Mouse (Mus musculus) liver, embryonic 14.5 days (tissue): Measurements from ENCODE around the gene Pnkd. TPM values are rescaled to one million over a fixed set of nuclear protein-coding genes. Genes with fewer than 3 reads are reported as not detected.

Experiments
- ATAC-seq: fragments of 200-750 bp; cut with Nextera tagmentation; 2 replicates; pipeline ENCODE4 v1.8.0; 2017; ENCODE audit warnings: moderate number of reproducible peaks, mild to moderate bottlenecking, moderate library complexity; ENCODE audit not compliant: insufficient read depth
- DNase-seq, 3 experiments: peaks; one replicate each; pipeline ENCODE4 v3.0.0-alpha.2; 2012 to 2013; ENCODE audit warnings: low read depth in 3 of 3, low spot score in 3 of 3
- H3K27ac ChIP-seq: fragments of 300-500 bp; sonication (generic); 2 replicates; pipeline ENCODE4 v1.5.1; 2014; ENCODE audit warnings: moderate library complexity, mild to moderate bottlenecking, control low read depth, inconsistent platforms
- H3K27me3 ChIP-seq: fragments of 300-500 bp; sonication (generic); 2 replicates; pipeline ENCODE4 v1.6.1; 2014; ENCODE audit warnings: mild to moderate bottlenecking, low read length, moderate library complexity; ENCODE audit not compliant: control insufficient read depth, insufficient read depth
- H3K36me3 ChIP-seq: fragments of 300-500 bp; sonication (generic); replicated peaks from 2 replicates; pipeline ENCODE4 v1.6.1; 2014; ENCODE audit warnings: low read depth; ENCODE audit not compliant: control insufficient read depth, insufficient read depth
- H3K4me1 ChIP-seq, 2 experiments: fragments of 200-500 bp in 1 of 2; fragments of 300-500 bp in 1 of 2; sonication (generic) in 1 of 2; replicated peaks; 2 replicates each; pipeline ENCODE4 v1.6.1; 2012 to 2014; ENCODE audit warnings: antibody characterized with exemption in 1 of 2, inconsistent platforms in 1 of 2, low read length in 1 of 2; ENCODE audit not compliant: control insufficient read depth in 2 of 2, insufficient read depth in 2 of 2
- H3K4me2 ChIP-seq: fragments of 300-500 bp; sonication (generic); 2 replicates; pipeline ENCODE4 v1.6.1; 2014; ENCODE audit warnings: low read depth, mild to moderate bottlenecking, control low read depth, moderate library complexity
- H3K4me3 ChIP-seq, 2 experiments: fragments of 200-500 bp in 1 of 2; fragments of 300-500 bp in 1 of 2; sonication (generic) in 1 of 2; 2 replicates each; pipeline ENCODE4 v1.5.1; 2012 to 2014; ENCODE audit warnings: low read depth in 2 of 2, low read length in 2 of 2, mild to moderate bottlenecking in 2 of 2, control low read depth in 1 of 2, inconsistent platforms in 1 of 2, moderate library complexity in 1 of 2; ENCODE audit not compliant: insufficient read depth in 1 of 2
- H3K9ac ChIP-seq: fragments of 300-500 bp; sonication (generic); replicated peaks from 2 replicates; pipeline ENCODE4 v1.6.1; 2014; ENCODE audit warnings: mild to moderate bottlenecking, control low read depth, moderate library complexity
- H3K9me3 ChIP-seq: fragments of 300-500 bp; sonication (generic); 2 replicates; pipeline ENCODE4 v1.6.1; 2016; ENCODE audit warnings: low read length, mixed read lengths; ENCODE audit not compliant: control insufficient read depth
- CTCF ChIP-seq: IDR thresholded peaks from 2 replicates; pipeline ENCODE4 v1.5.1; 2016; ENCODE audit warnings: antibody characterized with exemption, low read depth, control low read depth
- EP300 ChIP-seq: IDR thresholded peaks from 2 replicates; pipeline ENCODE4 v1.6.1; 2016; ENCODE audit warnings: antibody characterized with exemption, low read depth
- WGBS: fragments of 180-500 bp; shearing (Covaris S2); extraction: QIAGEN DNeasy Blood & Tissue Kit; methylation state at CpG from one replicate; pipeline ENCODE4 v1.1.7; 2014; ENCODE audit not compliant: insufficient replicate concordance; 5-methylcytosine and 5-hydroxymethylcytosine counted together
- polyA plus RNA-seq, 2 experiments: library from polyadenylated mRNA; depleted of rRNA in 1 of 2; stranded (reverse) in 1 of 2; unstranded in 1 of 2; fragments of >200 nt; fragmentation: Nextera tagmentation in 1 of 2; extraction: Ambion mirVana in 1 of 2; gene quantifications; 2 replicates each; pipeline versions ENCODE4 v1.2.1 to v1.2.3; 2012 to 2014

Gene Pnkd
- polyA plus RNA-seq, 2 experiments, result 16.8 to 42.1 TPM

GRCm38 (mm10) chr1:74245525-74245924 is 39.2 kb upstream of the Pnkd start:
- no peak for DNase-seq
- Histone ChIP-seq H3K9ac (no peak overlapping the region), H3K4me3 (no peak overlapping the region), H3K9me3 (no peaks in the 10 kb centered on the region), H3K36me3 (peaks cover 20% of the 10 kb centered on the region), H3K4me2 (no peak overlapping the region), H3K4me1 (peaks cover 3 to 17% of the 10 kb centered on the region in 2 experiments), H3K27me3 (no peaks in the 10 kb centered on the region), H3K27ac (no peak overlapping the region)
- 67% methylated on average over 2 of the region's 2 CpGs for WGBS
- TF ChIP-seq EP300 (no peak), CTCF (no peak)
- no peak for ATAC-seq

- Histone ChIP-seq H3K4me2 (peak overlapping the region; percentile 11; the same call in 1 of the 2 replicates), H3K36me3 (peaks cover 47% of the 10 kb centered on the region), H3K4me1 (peaks cover 0 to 16% of the 10 kb centered on the region in 2 experiments; a peak in 3 of 4 replicates), H3K27me3 (no peaks in the 10 kb centered on the region), H3K9me3 (no peaks in the 10 kb centered on the region), H3K9ac (no peak overlapping the region), H3K4me3 (no peak overlapping the region), H3K27ac (no peak overlapping the region; the same call in 1 of the 2 replicates)
- peak; percentile 48; the same call in 1 of the 2 replicates for ATAC-seq
- WGBS, result 41% methylated on average over 1 of the region's 1 CpGs
- peak in 1 of 3 experiments; percentile 42 for DNase-seq
- TF ChIP-seq CTCF, result no peak
- TF ChIP-seq EP300, result no peak
Measured at GRCm38 (mm10) chr1:74248799-74249198, 35.9 kb upstream of the Pnkd start.

DNA sequence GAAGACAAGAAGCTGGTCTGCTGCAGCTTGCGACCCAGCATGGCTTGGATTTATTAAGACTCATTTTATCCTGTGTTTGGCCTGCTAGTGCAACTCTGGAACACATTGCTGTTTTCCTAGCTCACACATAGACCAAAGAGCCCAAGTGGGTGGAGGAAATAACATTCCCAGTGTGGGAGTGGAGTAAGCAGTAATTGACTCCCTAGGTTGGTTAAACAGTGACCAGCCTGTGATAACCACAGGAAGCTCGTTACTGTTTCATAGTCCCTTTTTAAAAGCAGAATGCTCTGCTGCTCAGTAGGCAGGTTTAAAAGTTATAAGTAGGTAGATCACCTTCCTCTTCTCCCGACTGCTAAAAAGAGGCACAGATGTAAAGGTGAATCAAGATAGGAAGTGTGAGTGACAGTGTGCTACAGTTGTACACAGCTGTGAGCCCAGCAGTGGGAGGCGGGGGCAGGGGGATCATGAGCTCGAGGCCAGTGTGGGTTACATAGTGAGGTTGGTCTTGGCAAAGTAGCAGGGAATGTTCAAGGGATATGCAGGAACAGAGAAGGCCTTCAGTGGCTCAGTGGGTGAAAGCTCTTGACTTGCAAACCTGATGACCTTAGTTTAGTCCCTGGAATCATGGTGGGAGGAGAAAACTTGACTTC is 35.3 kb upstream of the Pnkd start:
- Histone ChIP-seq H3K4me1 (peaks cover 0 to 16% of the 10 kb centered on the region in 2 experiments; a peak in 3 of 4 replicates), H3K27me3 (no peaks in the 10 kb centered on the region), H3K9ac (no peak overlapping the region), H3K36me3 (peaks cover 47% of the 10 kb centered on the region), H3K27ac (peak overlapping the region; percentile 1), H3K4me3 (no peak overlapping the region), H3K9me3 (no peaks in the 10 kb centered on the region), H3K4me2 (peak overlapping the region; percentile 11)
- WGBS, result 40% methylated on average over 5 of the region's 5 CpGs
- DNase-seq (no peak), ATAC-seq (peak; percentile 65)
- no peak for TF ChIP-seq CTCF
- TF ChIP-seq EP300, result no peak

- 70% methylated on average over 4 of the region's 4 CpGs for WGBS
- H3K27me3 ChIP-seq, result no peaks in the 10 kb centered on the region
- no peak for TF ChIP-seq CTCF
- H3K4me2 ChIP-seq, result no peak overlapping the region
- DNase-seq, result no peak
- no peak for ATAC-seq
- peaks cover 51% of the 10 kb centered on the region for H3K36me3 ChIP-seq
- H3K27ac ChIP-seq, result no peak overlapping the region
- H3K9me3 ChIP-seq, result no peaks in the 10 kb centered on the region
- H3K4me3 ChIP-seq, result no peak overlapping the region
- H3K4me1 ChIP-seq, result peaks cover 0 to 16% of the 10 kb centered on the region in 2 experiments; a peak in 3 of 4 replicates
- H3K9ac ChIP-seq, result no peak overlapping the region
Measured at GRCm38 (mm10) chr1:74250096-74250495, 34.6 kb upstream of the Pnkd start.

DNA sequence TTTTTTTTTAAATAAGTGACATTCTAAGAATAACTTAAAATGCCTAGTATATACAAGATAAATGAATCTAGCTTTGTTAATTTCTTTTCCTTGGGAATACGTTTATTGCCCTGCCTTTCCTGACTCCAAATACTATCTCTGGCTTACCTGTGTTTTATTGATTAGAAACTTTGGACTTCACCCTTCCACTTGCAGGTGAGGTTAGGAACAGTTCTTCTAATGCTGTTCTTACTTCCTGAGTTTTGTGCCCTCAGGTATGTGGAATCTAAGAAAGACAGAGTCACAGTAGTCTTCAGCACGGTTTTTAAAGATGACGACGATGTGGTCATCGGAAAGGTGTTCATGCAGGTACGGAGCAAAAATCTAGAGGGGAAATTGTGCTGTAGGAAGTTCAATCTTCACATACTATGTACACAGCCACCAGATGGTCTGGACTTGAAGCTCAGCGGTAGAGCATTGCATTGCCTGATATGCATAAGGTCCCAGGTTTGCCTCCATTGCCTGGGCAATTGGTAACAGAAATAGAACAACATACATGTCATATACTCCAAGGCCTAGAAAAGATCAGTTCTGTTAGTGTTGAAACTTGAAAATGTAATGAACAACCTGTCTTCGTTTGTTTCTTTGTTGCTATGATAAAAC is 28.9 kb upstream of the Pnkd start:
- ATAC-seq, result no peak
- TF ChIP-seq EP300 (no peak), CTCF (no peak)
- DNase-seq, result no peak
- no peak overlapping the region for H3K27ac ChIP-seq
- 81% methylated on average over 8 of the region's 8 CpGs for WGBS
- no peaks in the 10 kb centered on the region for H3K27me3 ChIP-seq
- H3K4me1 ChIP-seq, result no peaks in the 10 kb centered on the region
- no peaks in the 10 kb centered on the region for H3K9me3 ChIP-seq
- H3K4me2 ChIP-seq, result no peak overlapping the region
- H3K4me3 ChIP-seq, result no peak overlapping the region
- no peak overlapping the region for H3K9ac ChIP-seq
- peaks cover 66% of the 10 kb centered on the region for H3K36me3 ChIP-seq
